Mouse (Mus musculus): ENCODE results near the gene Wdr48.

The Wdr48 gene

DNA sequence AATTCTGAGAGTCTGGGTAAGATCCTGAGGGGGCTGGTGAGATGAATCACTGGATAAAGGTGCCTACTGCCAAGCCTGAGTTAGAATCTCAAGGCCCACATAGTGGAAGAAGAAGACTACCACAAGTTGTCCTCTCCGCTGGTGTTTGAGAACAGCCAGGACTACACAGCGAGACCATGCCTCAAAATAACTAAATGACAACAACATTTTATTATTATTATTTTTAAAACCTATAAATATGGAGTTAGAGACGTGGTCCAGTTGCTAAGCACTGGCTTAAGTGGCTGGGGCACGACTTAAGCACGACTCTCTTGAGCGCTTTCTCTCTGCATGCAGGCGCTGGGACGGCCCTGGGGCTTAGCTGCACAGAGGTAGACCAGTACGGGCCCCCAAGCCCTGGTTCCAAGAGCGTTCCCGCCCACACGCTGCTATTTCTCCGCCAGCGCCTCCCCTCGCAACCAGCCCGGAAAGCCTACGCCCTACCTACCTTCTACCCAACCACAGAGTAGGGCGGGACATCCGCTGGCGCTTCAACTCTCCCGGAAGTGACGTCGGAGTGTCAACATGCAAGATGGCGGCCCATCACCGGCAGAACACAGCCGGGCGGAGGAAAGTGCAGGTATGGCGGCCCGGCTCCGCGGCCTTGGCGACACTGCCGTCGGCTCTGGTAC, at the start of gene Wdr48:
Gene Wdr48 (plus strand): TSS at position 540 of the 671 bp plus-strand sequence.
- DNase-seq (ENCODE audit: extremely low read depth, insufficient read length, low spot score), result peak; percentile 92

DNA sequence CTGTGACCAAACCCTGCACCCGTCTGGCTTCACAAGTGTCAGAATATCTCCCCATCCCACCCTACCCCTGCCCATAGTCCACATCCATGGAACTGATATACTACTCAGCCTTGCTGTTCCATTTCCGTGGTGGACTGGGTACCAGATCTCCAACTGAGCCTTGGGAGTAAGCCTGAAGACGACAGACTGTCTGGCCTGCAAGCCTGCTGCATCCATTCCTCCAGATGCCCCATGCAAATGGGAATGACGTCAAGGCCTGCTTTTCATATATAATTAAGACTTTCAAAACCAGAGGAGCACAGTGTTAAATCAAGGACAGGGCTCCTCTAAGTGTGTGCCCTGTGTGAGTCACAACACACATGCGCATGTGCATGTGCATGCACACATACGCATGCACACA, 47.5 kb upstream of the Wdr48 start:
- no peak for DNase-seq (ENCODE audit: extremely low read depth, insufficient read length, low spot score)

DNA sequence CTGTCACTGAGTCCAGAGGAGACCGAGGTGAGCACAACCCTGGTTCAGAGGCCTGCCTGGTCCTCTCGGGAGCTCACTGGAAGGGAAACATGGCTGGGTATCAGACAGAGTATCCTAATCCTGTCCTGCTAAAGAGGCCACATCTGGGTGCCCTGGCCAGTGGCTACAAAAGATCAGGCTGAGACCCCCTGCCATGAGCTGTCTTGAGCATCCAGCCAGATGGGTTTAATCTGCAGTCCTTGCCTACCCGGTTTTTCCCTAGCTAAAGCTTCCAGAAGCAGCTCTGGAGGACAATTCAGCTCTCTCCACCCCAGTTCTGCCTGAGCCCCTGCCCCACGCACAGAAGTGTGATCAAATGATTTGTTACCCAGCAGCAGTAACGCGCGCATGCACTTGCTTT, 46.0 kb upstream of the Wdr48 start:
- DNase-seq (ENCODE audit: extremely low read depth, insufficient read length, low spot score), result no peak

DNA sequence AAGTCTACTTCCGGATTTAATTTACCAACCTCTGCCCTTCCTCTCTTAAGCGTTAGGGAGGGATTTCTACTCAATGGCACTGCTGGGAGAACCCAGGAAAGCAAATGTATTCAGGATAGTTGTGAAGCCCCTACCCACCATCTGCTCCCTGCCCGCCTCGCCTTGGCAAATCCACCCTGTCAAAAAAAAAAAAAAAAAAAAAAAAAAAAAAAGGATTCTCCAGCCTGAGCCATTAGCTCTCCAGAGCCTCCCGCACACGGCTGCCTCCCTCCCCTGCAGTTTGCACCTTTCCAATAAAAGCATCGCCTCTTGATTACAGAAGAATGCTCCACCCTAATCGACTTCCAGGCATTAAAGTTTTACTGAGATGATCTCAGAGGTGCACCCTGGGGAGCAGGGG, 45.5 kb upstream of the Wdr48 start:
- no peak for DNase-seq (ENCODE audit: extremely low read depth, insufficient read length, low spot score)

DNA sequence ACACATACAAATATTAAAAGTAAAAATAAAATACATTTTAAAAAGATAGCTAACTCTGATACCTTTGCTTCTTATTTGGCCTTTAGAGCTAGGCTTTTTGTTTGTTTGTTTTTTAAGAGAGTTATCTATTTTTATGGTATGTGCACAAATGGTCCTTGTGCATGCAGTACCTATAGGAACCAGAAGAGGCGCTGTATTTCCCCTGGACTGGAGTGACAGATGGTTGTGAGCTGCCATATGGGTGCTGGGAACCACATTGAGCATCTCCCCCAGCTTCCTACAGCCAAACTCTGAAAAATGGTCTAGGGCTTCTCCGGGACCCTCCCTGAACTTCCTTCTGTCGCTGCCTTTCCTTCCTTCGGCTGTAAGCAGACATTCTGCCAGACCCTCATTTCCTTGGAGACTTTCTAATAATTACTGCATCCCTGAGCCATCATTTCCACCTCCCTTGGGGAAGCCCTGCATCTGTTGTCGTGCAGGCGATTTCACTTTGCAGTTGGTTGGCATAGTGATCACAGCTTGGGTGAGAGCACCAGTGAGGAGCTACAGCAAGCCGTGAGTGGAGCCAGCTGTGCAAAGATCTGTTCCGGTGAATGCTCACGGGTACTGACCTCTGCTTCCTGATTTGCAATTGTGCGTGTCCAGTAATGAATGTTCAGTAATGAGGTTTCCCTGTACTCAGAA, 42.2 kb upstream of the Wdr48 start:
- DNase-seq (ENCODE audit: extremely low read depth, insufficient read length, low spot score), result no peak

DNA sequence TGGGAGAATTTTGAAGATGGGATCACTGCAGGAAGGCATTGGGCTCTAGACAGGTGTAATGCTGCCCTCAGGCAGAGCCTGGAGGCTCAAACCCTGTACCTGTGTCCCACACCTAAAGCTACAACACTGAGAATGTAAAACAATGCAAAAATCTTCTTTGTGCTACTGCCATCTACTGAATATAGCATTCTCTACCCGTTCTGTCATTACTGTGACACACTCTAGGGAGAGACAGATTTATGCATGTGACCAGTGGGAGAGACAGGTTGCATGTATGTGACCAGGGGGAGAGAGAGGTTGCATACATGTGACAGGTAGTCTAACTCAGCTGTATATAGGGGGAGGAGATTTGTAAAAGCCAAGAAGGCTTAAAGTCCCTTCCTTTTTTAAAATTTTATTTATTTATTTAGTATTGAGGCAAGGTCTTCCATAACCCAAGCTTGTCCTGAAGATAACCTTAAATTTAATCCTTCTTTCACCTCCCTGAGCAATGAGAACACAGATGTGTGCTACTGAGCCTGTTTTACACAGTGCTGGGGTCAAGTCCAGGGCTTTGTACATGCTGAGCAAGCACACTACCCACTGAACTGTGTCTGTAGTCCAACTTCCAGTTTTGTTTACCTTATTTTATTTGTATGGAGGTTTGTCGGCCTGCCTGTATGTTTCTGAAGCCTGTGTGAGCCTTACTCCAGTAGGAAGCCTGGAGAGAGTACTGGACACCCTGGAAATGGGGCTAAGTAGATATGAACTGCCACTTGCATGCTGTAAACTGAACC, 41.4 kb upstream of the Wdr48 start:
- no peak for DNase-seq (ENCODE audit: extremely low read depth, insufficient read length, low spot score)

DNA sequence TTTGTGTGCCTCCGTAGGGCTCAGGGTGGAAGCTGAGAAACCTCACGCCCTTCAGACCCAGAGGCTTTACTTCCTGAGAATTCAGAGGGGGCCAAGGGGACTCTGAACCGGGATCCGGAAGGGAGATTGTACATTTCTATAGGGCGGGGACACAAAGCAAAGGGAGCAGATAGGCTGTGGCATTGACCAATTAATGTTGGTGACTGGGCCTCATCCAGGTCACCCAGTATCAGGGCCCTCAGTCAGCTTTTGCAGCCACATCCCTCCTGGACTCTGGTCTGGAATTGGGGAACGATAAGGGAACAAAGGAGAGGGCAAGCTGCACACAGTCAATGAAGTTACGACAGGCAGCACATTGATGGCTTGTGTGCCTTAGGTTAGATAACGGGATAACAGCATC, 40.5 kb upstream of the Wdr48 start:
- DNase-seq (ENCODE audit: extremely low read depth, insufficient read length, low spot score), result no peak

DNA sequence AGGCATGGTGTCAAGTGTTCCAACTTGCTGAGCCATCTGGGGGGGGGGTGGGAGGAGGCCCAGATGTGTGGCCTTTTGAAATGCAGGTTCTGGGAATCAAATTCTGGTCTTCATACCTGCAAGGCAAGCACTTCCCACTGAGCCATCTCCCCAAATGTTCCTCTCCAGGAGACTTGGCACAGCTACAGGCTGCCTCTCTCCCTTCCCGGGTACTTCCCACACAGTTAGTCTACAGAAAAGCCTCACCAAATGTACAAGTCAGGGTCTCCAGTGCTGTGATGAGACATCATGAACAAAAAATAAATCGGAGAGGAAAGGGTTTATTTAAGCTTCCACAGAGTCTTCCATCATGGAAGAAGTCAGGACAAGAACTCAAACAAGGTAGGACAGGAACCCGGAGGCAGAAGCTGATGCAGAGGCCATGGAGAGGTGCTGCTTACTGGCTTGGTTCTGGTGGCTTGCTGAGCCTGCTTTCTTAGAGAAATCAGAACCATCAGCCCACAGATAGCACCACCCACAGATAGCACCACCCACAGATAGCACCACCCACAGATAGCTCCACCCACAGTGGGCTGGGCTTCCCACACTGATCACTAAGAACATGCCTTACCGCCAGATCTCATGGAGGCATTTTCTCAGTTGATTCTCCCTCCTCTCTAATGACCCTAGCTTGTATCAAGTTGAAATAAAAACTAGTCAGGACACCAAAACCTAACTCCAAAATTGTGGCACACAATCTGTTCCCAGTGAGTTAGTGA, 7.4 kb upstream of the Wdr48 start:
- DNase-seq (ENCODE audit: extremely low read depth, insufficient read length, low spot score), result peak; percentile 6

DNA sequence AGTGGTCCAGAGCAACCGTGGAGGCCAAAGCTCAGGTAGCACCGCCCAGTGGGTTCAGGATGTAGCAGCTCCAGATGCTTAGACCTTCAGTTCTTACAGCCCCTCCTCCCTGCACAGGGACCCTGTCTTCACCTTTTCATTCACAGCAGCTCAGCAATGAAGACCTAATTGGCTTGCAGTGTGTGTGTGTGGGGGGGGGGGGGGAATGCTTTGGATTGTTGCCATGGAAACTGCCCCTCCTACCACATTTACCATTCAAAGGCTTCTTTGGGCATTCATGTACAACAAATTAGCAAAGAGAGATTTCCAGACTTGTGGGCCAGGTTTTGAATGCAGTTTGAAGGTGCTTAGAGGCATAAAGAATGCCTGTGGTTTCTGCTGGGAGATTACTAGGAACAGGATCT, 5.8 kb upstream of the Wdr48 start:
- no peak for DNase-seq (ENCODE audit: extremely low read depth, insufficient read length, low spot score)

DNA sequence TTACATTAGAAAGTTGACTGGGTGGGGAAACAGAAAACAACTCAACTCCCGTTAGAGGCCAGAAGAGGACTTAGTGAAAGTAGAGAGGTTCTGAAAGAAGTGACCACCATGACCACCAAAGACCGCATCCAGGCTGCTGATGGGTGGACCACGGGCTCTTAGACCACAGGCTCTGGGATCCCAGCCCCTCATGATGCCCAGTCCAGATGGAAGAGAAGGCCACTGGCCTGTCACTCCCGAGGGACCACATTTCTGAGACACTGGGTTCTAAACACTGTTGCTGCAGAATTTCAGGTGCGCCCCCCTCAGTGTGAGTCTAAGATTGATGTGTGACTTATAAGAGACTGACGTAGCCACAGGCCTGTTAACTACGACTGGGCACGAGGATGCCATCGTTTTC, 5.2 kb upstream of the Wdr48 start:
- DNase-seq (ENCODE audit: extremely low read depth, insufficient read length, low spot score), result no peak

DNA sequence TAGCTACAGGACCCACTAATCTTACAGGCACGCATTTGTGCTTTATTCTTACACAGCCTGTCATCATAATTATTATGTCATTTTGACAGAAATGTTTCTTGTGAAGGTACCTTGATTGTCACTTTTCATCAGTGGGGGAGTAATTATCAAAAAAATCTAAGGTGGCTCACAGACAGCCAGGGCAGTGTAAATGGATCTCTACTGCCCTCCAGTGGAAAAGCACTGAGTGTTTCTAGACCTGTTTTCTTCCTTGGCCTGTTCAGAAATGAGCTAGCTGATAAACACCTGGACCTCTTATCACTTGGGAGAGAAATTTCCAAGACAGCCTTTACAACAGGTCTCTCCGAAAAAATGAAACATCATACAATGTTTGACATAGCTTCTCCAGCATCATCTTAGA, 4.0 kb upstream of the Wdr48 start:
- no peak for DNase-seq (ENCODE audit: extremely low read depth, insufficient read length, low spot score)

DNA sequence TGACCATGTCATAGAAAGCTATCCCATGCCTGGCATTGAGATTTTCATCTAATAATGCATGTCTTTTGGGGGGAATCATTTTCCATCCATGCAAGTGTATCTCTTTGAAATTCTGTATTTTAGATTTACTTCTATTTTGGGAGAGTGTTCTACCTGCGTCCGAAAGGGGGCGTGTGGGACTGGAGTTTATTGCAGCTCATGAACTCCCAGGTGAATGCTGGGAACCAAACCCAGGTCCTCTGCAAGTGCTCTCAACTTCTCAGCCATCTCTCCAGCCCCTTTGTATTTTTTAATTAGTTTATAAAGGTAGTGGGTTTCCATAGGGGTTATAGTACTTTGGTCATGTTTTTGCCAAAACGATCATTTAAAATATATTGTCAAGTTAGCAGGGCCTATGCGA, 797 bp upstream of the Wdr48 start:
- no peak for DNase-seq (ENCODE audit: extremely low read depth, insufficient read length, low spot score)

DNA sequence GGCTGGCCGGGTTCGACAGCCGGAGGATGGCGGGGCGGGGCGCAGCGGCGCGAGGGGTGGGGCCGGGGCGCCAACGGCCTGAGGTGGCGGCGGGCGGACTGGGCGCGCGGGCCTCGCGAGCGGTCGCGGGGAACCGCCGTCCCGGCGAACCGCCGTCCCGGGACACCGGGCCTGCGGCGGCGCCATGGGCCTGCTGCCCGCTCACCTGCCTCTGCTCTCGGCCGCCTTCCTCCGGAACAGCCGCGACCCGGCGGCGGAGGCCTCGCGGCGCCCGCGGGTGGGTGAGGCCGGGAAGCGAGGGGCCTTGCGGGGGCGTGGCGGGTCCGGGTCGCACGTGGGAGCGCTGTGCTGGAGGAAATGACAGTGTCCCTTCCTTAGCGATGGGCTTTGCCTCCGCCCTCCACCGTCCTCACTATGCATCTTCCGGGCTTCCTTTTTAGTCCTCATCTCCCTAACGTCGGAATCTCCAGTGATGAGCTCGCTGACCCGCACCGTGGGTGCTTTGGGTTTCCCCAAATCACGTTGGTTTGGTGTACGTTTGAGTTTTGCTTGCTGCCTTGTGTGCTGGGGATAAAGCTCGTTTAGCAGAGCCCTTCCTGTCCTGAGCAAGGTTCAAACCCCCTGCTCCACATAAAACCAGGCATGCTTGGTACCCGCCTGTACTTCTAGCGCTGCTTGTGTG, 503 bp downstream of the Wdr48 start:
- DNase-seq (ENCODE audit: extremely low read depth, insufficient read length, low spot score), result no peak

DNA sequence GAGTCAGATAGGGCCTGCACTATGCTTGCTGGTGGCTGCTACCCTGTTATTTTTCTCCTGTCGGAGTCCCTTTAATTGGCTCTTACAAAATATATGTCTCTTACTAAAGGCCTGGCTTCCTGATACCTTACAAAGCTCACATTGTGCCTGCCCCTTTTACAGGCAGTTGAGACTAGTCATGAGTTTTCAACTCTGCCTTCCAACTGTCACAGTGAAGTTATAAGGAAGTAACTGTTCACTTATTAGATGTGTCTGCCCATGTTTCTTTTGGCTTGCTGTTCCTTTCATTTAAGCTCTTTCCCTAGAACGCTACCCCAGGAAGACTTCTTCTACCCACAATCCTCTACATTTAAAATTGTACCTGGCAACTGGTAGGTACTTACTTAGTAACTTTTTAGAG, 4.8 kb downstream of the Wdr48 start:
- DNase-seq (ENCODE audit: extremely low read depth, insufficient read length, low spot score), result no peak

DNA sequence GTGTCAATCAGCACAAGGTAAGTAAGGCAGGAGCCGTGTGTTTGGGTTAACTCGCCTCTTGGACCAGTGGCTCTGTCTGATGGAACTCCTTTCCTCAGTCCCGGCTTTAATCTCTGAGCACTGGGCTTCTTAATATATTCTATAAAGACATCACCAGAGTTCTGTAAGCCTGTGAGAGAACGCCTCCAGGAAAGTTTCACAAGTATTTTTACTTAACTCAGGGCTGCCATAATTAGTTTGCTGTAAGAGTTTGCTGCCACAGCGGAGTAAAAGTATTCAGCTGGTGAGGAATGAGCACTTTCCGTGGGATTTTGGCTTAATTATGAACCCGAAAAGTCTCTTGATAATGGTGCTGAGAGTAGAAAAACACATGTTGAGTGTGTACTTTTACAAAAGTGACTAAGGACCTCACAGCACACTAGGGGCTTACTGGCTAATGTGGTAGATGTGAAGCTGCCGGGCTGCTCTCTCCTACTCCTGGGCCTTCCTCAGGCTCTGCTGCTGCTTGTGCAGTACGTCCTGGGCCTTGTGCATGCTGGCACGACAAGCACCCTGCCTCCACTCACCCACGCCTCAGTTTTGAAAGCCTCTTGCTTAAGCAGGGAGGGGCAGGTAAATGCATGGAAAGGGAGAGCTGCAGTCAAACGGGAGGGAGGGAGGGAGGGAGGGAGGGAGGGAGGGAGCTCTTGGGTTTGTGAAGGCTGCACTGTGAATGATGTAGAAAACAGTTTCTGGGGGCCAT, 7.9 kb downstream of the Wdr48 start:
- no peak for DNase-seq (ENCODE audit: extremely low read depth, insufficient read length, low spot score)

DNA sequence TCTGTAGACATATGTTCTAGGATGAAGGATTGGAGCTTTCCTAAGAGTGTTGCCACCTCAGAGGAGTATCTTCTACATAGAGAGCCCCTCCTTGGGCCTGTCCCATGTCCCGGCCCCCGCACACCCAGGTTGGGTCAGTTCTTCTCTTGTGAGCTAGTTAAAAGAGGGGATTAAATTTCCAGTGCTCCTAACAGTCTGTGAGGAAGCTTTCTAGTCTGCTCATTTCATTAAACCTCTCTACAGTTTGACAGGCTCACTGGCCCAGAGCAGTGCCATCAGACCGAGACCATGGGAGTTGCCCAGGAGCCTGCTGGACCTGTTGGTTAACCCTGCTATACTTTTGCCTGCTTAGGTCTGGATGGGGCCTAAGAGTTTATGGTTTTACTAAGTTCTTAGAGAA, 14.0 kb downstream of the Wdr48 start:
- no peak for DNase-seq (ENCODE audit: extremely low read depth, insufficient read length, low spot score)

DNA sequence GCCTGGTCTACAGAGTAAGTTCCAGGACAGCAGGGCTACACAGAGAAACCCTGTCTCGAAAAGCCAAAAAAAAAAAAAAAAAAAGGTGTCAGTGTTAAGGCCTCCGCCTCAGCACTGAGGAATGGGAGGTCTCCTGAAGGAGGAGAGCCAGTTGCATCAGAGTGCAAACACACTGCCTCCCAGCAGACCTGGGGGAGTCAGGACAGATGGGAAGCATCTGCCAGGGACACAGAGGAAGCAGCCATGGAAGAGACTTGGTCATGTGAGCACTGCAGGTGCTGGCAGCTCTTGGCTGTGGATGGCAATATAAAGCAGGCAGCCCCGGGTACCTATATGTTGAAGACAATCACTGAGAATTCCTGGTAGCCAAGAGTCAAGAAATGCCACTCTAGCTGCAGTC, 15.3 kb downstream of the Wdr48 start:
- DNase-seq (ENCODE audit: extremely low read depth, insufficient read length, low spot score), result no peak

DNA sequence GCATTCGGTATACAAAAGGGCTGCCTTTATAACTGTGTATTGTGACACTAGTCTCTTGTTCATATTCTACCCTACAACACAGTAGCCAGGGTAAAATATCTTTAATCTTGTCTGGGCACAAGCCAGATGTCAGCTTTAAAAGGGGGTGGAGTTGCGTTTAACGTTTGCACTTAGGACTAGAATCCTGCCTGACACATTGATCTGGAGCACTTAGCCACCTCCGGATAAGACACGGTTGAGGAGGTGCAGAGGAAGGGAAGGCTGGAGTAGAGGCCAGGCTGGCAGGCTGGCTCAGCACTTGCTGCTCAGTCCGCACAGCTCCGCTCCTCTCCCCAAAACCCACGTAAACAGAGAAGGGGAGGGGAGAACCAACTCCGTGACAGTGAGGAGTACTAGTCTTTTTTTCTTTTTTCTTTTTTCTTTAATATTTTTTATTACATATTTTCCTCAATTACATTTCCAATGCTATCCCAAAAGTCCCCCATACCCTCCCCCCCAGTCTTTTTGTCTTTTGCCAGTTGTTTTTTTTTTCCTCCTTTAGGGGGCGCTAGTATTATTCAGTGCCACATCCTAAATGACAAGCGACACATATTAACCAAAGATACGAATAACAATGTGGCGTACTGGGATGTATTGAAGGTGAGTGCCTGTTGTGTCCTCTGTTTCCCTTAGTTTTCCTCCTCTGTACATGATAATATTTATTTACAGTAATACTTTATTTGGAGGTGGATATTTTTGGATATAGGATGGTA, 18.6 kb downstream of the Wdr48 start:
- no peak for DNase-seq (ENCODE audit: extremely low read depth, insufficient read length, low spot score)

DNA sequence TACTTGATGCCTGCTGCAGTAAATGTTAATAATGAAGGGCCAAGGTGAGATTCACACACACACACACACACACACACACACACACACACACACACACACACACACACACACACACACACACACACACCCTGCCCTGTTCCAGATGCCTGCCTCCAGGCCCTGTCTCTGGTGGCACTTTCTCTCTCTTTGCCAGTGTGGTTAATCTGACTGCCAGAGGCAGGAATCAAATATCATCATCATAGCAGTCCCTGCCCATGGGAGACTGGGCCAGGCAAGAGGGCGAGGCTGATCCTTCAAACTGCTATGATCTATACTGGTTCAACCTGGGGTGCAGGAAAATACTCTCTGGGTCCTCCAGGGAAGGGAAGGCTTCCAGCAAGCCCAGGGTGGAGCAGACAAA, 25.2 kb downstream of the Wdr48 start:
- DNase-seq (ENCODE audit: extremely low read depth, insufficient read length, low spot score), result no peak

Measured in 3134 (cell line).